Mouse (Mus musculus) Patski (cell line): Measurements from ENCODE around the gene Soga1. TPM values are rescaled to one million over a fixed set of nuclear protein-coding genes. Genes with fewer than 3 reads are reported as not detected.
A peak's percentile ranks its signal among the peaks of the same experiment; 100 is the strongest.

Experiments
- ATAC-seq: fragments of 100-300 bp; one replicate; pipeline ENCODE4 v1.8.0; 2021
- CTCF ChIA-PET: fragments of 350-600 bp; sonication (Branson Sonifier 250); formaldehyde crosslinking; loops from one replicate; lab custom pipeline; 2022; ENCODE audit warnings: inconsistent platforms; lab: Charles Lee
- POLR2A ChIA-PET: fragments of 350-600 bp; sonication (Branson Sonifier 250); formaldehyde crosslinking; loops from one replicate; lab custom pipeline; 2022; ENCODE audit warnings: antibody characterized with exemption, inconsistent platforms; lab: Charles Lee
- DNase-seq: peaks from one replicate; pipeline ENCODE4 v3.0.0-alpha.2; 2011; ENCODE audit warnings: low read depth, low spot score
- H3K27me3 ChIP-seq: fragments of 371-371 bp; one replicate; pipeline ENCODE4 v1.5.1; 2021
- CTCF ChIP-seq: fragments of 100-300 bp; IDR thresholded peaks from one replicate; pipeline ENCODE4 v1.5.1; 2021
- in situ Hi-C: fragments of 300-500 bp; cut with MboI; formaldehyde crosslinking; loops from 3 replicates; pipeline ENCODE4 v1.11.1; 2018; ENCODE audit warnings: low pct_unique_long_range_greater_than_20kb, mixed read lengths
- polyA plus RNA-seq: library from polyadenylated mRNA; unstranded; gene quantifications from one replicate; pipeline ENCODE4 v1.2.3, GENCODE M21; 2021

Gene Soga1
- polyA plus RNA-seq = 35.3 TPM

DNA sequence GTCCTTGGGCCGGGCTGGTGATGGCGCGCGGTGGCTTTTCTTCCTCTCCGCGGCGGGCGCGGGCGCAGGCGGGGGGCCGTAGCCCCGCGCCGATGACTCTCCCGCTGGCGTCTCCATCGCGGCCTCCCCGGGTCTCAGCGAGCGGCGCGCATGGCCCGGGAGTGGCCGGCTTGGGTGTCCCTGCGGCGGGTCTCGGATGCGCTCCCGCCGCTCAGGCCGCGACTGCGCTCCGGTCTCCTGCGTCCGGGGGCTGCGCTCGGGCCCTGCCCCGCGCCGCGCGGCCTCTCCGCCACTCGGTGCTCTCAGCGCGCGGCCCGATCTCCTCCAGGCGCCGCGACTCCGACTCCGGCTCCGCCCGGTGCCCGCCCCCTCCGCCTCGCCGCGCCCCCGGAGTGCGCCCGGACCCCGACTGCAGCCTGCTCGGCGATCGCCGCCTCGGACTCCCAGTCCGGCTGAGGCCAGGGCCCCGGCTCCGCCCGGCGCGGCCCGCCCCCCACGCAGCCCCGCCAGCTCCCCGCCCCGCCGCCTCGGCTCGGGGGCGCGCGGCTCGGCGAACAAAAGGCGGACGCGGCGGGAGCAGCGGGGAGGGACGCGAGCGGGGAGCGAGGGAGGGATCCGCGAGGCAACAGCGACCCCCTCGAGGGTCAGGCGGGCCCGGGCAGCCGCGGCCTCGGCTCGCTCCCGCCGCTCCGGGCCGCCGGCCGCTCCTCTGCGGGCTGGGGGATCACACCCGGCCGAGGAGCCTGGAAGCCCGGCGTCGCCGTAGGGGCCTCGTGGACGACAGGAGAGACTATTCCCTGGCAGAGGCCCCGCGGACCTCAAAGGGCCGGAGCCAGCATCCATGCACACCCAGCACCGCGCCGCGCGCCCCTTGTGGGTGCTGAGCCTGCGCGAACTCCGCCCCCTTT is at the start of gene Soga1:
Gene Soga1 (minus strand): TSS at position 462 of the 908 bp plus-strand sequence.
- no peaks in the 10 kb centered on the region for H3K27me3 ChIP-seq
- no peak for TF ChIP-seq CTCF
- DNase-seq (no peak), ATAC-seq (peak; percentile 69)
- in situ Hi-C loops = no loop called here
- POLR2A ChIA-PET = interaction anchor here (0.7 to 2.6 kb wide), 6 partner anchors 13 to 43 kb away, joined by 3 to 6 read pairs (median 4); no protein-coding TSS in a partner anchor
- CTCF ChIA-PET = interaction anchor here (0.6 to 1.0 kb wide), 2 partner anchors 27 to 33 kb away, joined by 3 read pairs; no protein-coding TSS in a partner anchor

DNA sequence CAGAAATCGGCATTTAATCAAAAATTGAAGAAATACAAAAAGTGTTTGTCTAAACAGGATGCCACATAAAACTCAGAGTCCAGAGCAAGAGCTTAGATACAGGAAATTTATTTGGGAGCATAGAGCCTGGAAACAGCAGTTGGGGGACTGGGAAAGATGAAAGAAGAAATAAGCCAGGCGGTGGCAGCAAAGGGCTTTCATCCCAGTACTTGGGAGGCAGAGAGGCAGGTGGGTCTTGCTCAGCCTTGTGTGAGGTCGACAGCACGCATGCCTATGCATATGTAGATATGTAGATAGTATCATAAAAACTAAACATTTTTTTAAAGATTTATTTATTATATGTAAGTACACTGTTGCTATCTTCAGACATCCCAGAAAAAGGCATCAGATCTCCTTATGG is 49.0 kb upstream of the Soga1 start:
- TF ChIP-seq CTCF = peak; percentile 40
- no peaks in the 10 kb centered on the region for H3K27me3 ChIP-seq
- DNase-seq (no peak), ATAC-seq (no peak)
- in situ Hi-C loops = no loop called here
- POLR2A ChIA-PET = no interaction called here
- CTCF ChIA-PET = interaction anchor here (1.3 to 3.2 kb wide), 2 partner anchors 11 to 225 kb away, joined by 3 to 10 read pairs; no protein-coding TSS in a partner anchor

DNA sequence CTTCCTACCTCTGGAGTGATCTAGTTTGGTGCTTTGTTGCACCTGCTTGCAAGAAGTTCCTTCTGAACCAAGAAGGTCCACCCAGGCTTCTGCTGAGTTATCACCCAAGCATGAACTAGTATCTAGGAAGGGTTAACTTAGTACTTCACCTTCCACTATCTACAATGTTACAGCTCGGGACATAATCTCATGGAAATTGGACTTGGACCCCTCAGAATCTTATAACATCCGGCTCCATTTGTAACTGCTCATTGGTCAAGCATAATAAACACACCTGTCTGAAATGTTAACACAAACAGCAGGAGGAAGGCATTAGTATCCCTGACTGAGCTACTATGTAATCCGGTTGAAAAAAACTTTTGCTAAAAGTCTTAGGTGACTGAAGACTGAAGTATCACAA is 48.3 kb upstream of the Soga1 start:
- DNase-seq (no peak), ATAC-seq (no peak)
- ChIA-PET POLR2A (no interaction called here), CTCF (interaction anchor here (1.3 to 3.2 kb wide), 2 partner anchors 10 to 224 kb away, joined by 3 to 10 read pairs; no protein-coding TSS in a partner anchor)
- no peak for TF ChIP-seq CTCF
- H3K27me3 ChIP-seq = no peaks in the 10 kb centered on the region
- in situ Hi-C loops = no loop called here

DNA sequence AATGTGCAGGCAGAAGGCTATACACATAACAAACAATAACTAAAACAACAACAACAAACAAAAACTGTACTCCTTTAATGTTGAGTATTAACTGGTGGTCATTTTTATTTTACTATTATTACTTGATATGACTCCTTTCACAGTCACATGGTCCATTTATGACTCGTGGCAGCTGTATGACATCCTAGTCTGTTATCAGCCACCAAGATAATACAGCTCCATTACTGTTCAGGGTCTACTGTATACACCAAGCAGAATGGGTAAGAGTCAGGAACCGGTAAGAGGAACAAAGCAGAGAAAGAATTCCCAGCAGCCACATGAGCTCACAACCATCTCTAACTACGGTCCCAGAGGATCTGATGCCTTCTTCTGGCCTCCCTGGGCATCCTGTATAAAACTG is 46.2 kb upstream of the Soga1 start:
- in situ Hi-C loops = no loop called here
- no peaks in the 10 kb centered on the region for H3K27me3 ChIP-seq
- ChIA-PET CTCF (interaction anchor here (1.7 to 3.2 kb wide), 2 partner anchors 8 to 45 kb away, joined by 3 to 10 read pairs; no protein-coding TSS in a partner anchor), POLR2A (no interaction called here)
- TF ChIP-seq CTCF = no peak
- DNase-seq = no peak
- no peak for ATAC-seq

DNA sequence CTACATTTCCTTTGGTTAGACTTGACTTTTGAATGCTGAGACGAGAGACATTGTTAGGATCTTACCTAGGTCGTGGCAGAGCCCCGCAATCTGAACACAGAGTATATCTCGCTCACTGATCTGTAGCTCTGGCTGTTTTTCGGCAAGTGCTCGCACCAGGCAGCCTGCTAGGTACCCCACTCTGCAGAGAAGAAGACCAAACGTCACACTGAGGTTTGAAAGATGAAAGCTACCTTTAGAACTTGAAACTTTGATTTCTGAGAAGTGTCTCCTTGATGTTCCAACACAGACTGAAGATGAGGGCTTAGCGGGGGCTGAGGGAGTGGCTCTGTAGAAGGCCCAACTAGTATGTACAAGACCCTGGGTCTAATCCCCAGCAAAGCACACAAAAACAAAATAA is 42.7 kb upstream of the Soga1 start:
- TF ChIP-seq CTCF = no peak
- ChIA-PET CTCF (no interaction called here), POLR2A (no interaction called here)
- no peak for ATAC-seq
- no peaks in the 10 kb centered on the region for H3K27me3 ChIP-seq
- no peak for DNase-seq
- in situ Hi-C loops = no loop called here

DNA sequence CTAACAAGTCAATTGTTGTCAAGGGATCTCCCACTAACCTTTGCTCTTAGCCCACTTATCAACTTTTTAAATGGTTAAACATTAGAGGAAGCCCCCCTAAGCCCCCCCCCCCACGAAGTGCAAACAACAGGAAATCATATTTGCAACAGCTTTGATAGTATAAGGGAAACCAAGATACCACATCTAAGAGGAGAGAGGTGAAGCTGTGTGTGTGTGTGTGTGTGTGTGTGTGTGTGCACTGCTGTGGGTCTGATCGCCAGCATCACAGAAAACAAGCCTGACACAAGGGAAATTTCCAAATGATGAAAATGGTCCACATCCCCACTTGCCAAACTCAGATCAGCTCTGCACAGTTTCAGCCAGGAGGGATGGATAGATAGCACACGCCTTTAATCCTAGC is 40.0 kb upstream of the Soga1 start:
- in situ Hi-C loops = no loop called here
- DNase-seq (no peak), ATAC-seq (no peak)
- no peak for TF ChIP-seq CTCF
- CTCF ChIA-PET = interaction anchor here (1.0 to 1.4 kb wide), 2 partner anchors 12 to 215 kb away, joined by 3 read pairs; no protein-coding TSS in a partner anchor
- POLR2A ChIA-PET = no interaction called here
- H3K27me3 ChIP-seq = no peaks in the 10 kb centered on the region

DNA sequence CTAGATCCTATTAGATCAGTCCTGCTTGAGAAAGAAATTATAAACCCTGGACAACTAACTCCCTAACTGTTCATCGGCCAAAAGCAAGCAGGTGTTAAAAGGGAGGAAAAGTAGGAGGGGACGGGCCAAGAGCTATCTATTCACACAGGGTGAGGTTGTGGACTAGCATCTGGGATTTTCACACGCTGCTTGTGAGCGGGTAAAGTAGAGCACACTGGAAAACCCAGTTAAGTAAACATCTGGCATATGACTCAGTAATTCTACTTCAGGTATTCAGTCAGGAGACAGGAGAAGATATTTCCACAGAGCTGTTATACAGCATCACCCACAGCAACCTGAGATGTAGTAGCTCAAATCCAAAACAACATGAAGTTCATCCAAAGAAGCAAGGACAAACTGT is 39.5 kb upstream of the Soga1 start:
- no peak for ATAC-seq
- POLR2A ChIA-PET = no interaction called here

DNA sequence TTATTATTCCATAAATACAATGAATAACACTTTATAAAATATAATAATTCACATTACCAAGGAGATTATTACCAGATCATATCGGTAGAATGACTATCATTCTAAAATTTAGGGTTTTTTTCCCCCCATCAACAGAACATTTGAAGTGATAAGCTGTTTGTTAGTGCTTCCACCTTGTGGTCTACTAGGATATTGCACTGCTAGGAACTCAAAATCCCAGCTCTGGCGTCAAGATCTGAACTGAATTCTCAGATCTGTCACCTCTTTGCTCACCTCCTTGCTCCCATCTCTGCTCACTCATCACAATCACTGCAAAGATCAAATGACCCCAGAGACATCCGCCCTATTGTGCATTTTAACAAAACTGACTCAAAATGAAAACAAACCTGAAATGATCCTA is 37.9 kb upstream of the Soga1 start:
- in situ Hi-C loops = no loop called here
- CTCF ChIA-PET = interaction anchor here (0.6 to 1.7 kb wide), 8 partner anchors 9 to 214 kb away, joined by 3 to 10 read pairs (median 3); no protein-coding TSS in a partner anchor
- peak; percentile 72 for TF ChIP-seq CTCF
- ATAC-seq = no peak
- H3K27me3 ChIP-seq = no peaks in the 10 kb centered on the region
- POLR2A ChIA-PET = no interaction called here
- no peak for DNase-seq

More for the DNA sequence above, 39.5 kb upstream of the Soga1 start:
- CTCF ChIA-PET = interaction anchor here (0.7 to 1.4 kb wide), 3 partner anchors 12 to 215 kb away, joined by 3 read pairs; no protein-coding TSS in a partner anchor
- no peak for TF ChIP-seq CTCF
- no peaks in the 10 kb centered on the region for H3K27me3 ChIP-seq
- in situ Hi-C loops = no loop called here
- no peak for DNase-seq

DNA sequence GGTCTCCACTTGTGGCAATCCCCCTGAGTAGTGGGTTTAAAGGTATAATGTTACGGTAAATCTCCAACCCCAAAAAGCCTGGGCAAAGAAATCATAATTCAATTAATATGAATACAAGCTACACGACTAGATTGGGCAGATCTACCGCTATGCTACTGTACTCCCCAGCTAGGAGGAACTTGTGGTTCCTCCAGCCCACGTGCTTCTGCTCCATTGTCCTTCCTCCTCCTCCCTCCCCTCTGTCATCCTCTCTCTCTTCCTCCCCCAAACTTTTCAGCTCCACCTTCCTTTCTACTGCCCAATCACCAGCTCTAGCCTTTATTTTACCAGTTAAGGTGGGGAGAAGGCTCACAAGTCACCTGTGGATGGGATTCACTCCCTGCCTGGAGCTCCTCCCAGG is 29.2 kb upstream of the Soga1 start:
- ATAC-seq (no peak), DNase-seq (no peak)
- ChIA-PET POLR2A (no interaction called here), CTCF (interaction anchor here (1.8 kb wide), 1 partner anchor 9 kb away, joined by 7 read pairs; no protein-coding TSS in a partner anchor)
- TF ChIP-seq CTCF = no peak
- in situ Hi-C loops = no loop called here
- no peaks in the 10 kb centered on the region for H3K27me3 ChIP-seq

DNA sequence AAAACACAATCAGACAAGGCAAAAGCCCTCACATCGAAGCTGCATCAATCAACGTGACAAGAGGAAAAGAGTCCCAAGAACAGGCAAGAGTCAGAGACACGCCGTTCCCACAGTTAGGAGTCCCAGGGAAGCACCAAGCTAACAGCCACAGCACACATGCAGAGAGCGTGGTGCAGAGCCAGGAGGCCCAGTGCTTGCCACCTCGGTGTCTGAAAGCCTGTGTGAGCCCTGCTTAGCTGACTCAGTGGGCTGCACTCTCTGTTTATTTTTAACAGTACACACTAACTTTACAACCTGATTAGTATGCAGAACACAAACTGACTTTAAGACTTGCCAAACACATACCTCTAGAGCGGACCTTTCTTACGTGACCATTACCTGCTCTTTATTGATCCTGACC is 25.4 kb upstream of the Soga1 start:
- H3K27me3 ChIP-seq = no peaks in the 10 kb centered on the region
- ChIA-PET POLR2A (no interaction called here), CTCF (no interaction called here)
- in situ Hi-C loops = no loop called here
- no peak for TF ChIP-seq CTCF
- DNase-seq (no peak), ATAC-seq (no peak)

DNA sequence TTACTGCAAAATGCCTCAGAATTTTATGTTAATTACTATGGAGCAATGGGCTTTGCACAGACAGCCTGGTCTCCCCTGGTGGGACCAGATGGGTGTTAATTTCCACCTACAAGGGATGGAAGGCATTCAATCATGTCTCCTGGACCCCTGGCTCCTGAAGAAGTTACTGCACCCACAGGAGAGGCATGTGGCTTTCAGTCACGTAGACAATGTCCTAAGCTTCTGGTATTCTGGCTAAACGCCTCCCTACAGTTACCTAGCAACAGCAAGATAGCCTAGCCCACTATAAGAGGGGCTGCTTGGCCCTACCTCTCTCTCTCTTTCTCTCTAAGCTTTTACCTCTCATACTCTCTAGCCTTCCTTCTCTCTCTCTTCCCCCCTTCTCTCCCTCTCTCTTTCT is 23.2 kb upstream of the Soga1 start:
- DNase-seq = no peak
- no peaks in the 10 kb centered on the region for H3K27me3 ChIP-seq
- ChIA-PET POLR2A (interaction anchor here (0.7 kb wide), 1 partner anchor 956 kb away, joined by 7 read pairs; no protein-coding TSS in a partner anchor), CTCF (interaction anchor here (1.0 to 1.1 kb wide), 2 partner anchors 14 to 16 kb away, joined by 3 read pairs; no protein-coding TSS in a partner anchor)
- TF ChIP-seq CTCF = no peak
- ATAC-seq = no peak
- in situ Hi-C loops = no loop called here
